Mouse (Mus musculus) limb, embryonic 13.5 days (tissue): Measurements from ENCODE around the gene Ank2. TPM values are rescaled to one million over a fixed set of nuclear protein-coding genes. Genes with fewer than 3 reads are reported as not detected.
"Not testable (repeated sequence)": the region's sequence is repeated elsewhere in the genome, so short reads cannot be mapped to it uniquely, and the experiment has no call there.

Experiments used
- ATAC-seq: fragments of 200-750 bp; cut with Nextera tagmentation; 2 replicates; pipeline ENCODE4 v1.8.0; 2017; ENCODE audit warnings: low read depth, moderate number of reproducible peaks, moderate TSS enrichment; ENCODE audit not compliant: low FRiP score
- H3K27ac ChIP-seq: fragments of 300-500 bp; sonication (generic); 2 replicates; pipeline ENCODE4 v1.5.1; 2015; ENCODE audit warnings: inconsistent platforms, mild to moderate bottlenecking, moderate library complexity
- H3K27me3 ChIP-seq: fragments of 300-500 bp; sonication (generic); 2 replicates; pipeline ENCODE4 v1.6.1; 2015; ENCODE audit warnings: mild to moderate bottlenecking, inconsistent platforms
- H3K36me3 ChIP-seq: fragments of 300-500 bp; sonication (generic); 2 replicates; pipeline ENCODE4 v1.6.1; 2015; ENCODE audit warnings: inconsistent platforms, mild to moderate bottlenecking, moderate library complexity
- H3K4me1 ChIP-seq: fragments of 300-500 bp; sonication (generic); 2 replicates; pipeline ENCODE4 v1.6.1; 2015; ENCODE audit warnings: inconsistent platforms
- H3K4me2 ChIP-seq: fragments of 300-500 bp; sonication (generic); replicated peaks from 2 replicates; pipeline ENCODE4 v1.6.1; 2015; ENCODE audit warnings: inconsistent platforms, mild to moderate bottlenecking, moderate library complexity
- H3K4me3 ChIP-seq: fragments of 300-500 bp; sonication (generic); 2 replicates; pipeline ENCODE4 v1.5.1; 2015; ENCODE audit warnings: moderate library complexity, mild to moderate bottlenecking, inconsistent platforms
- H3K9ac ChIP-seq: fragments of 300-500 bp; sonication (generic); 2 replicates; pipeline ENCODE4 v1.6.1; 2015; ENCODE audit warnings: mild to moderate bottlenecking, inconsistent platforms
- H3K9me3 ChIP-seq: fragments of 300-500 bp; sonication (generic); 2 replicates; pipeline ENCODE4 v1.6.1; 2016; ENCODE audit warnings: inconsistent platforms
- WGBS: fragments of 180-500 bp; shearing (Covaris S2); methylation state at CpG from one replicate; pipeline ENCODE4 v1.1.7; 2015; 5-methylcytosine and 5-hydroxymethylcytosine counted together
- polyA plus RNA-seq: library from polyadenylated mRNA; unstranded; fragments of >200 nt; fragmentation: Nextera tagmentation; extraction: Ambion mirVana; gene quantifications from 2 replicates; pipeline ENCODE4 v1.2.1, GENCODE M21; 2015

Ank2 gene
- polyA plus RNA-seq, 1 experiment from 2014 or later = 32.4 TPM

DNA sequence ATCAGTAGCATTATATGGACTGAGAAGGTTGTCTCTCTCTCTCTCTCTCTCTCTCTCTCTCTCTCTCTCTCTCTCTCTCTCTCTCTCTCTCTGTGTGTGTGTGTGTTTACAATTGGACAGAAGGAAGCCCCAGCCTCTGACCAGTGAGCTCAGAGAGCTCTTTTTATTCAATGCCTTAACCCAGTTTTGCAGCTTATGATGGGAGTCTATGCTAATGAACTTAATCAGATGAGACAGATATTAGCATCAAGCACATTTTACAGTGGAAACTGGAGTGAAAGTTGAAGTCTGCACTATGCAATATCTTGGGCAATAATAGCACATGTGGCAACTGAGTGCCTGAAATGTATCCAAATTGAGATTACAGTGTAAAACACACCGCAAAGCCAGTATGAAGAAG is 16.1 kb upstream of the Ank2 start:
- WGBS = 89% methylated on average over 1 of the region's 1 CpGs
- Histone ChIP-seq H3K4me3 (no peak overlapping the region), H3K4me1 (no peaks in the 10 kb centered on the region), H3K36me3 (no peaks in the 10 kb centered on the region), H3K4me2 (no peak overlapping the region), H3K27me3 (no peaks in the 10 kb centered on the region), H3K27ac (no peak overlapping the region), H3K9me3 (no peaks in the 10 kb centered on the region), H3K9ac (no peak overlapping the region)
- no peak for ATAC-seq

DNA sequence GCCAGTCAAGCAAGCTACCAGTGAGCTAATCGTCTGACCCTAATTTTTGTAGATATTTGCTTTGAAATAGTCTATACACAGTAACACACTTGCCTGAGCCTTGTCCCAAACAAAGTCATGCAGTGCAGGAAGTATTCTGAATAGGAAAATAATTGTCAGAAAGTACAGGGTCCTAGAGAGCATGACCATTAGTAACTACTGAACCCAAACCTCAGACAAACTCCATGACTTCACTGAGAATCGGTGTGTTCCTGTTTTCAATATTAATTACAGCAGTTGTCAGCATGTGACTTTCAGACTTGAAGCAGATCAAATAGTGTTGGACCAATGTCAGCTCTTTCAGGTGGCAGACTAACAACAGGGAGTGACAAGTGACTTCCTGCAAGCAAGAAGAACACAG is 14.5 kb upstream of the Ank2 start:
- no peak for ATAC-seq
- H3K27me3 ChIP-seq = no peaks in the 10 kb centered on the region

DNA sequence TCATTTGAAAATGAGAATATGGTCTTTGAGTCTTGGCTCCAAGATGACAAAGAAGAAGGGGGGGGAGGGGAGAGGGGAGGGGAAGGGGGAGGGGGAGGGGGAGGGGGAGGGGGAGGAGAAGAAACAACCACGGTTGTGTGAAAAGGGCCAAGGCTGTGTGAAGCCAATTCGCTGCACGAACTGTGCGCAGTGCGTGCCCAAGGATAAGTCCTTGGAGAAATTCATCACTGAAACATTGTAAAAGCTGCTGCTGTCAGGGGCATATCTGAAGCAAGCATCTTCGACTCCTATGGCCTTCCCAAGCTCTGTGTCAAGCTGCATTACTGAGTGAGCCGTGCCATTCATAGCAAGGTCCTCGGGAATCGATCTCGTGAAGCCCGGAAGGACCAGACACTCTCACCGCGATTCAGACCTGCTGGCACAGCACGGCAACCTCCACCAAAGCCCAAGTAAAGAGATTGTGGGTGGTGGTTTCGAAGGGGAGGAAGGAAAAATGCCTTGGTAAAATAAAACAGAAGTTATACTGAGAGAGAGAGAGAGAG is 13.7 kb upstream of the Ank2 start:
- no peak for ATAC-seq
- H3K4me1 ChIP-seq = no peaks in the 10 kb centered on the region
- whole genome bisulfite sequencing = 74% methylated on average over 15 of the region's 15 CpGs
- no peak overlapping the region for H3K4me3 ChIP-seq
- no peak overlapping the region for H3K27ac ChIP-seq
- no peak overlapping the region for H3K4me2 ChIP-seq
- no peaks in the 10 kb centered on the region for H3K9me3 ChIP-seq
- no peaks in the 10 kb centered on the region for H3K27me3 ChIP-seq
- no peak overlapping the region for H3K9ac ChIP-seq
- no peaks in the 10 kb centered on the region for H3K36me3 ChIP-seq

More for the DNA sequence above, 14.5 kb upstream of the Ank2 start:
- 76% methylated on average over 2 of the region's 2 CpGs for WGBS
- no peak overlapping the region for H3K4me2 ChIP-seq
- H3K4me1 ChIP-seq = no peaks in the 10 kb centered on the region
- no peaks in the 10 kb centered on the region for H3K9me3 ChIP-seq
- no peak overlapping the region for H3K9ac ChIP-seq
- H3K4me3 ChIP-seq = no peak overlapping the region
- no peaks in the 10 kb centered on the region for H3K36me3 ChIP-seq
- H3K27ac ChIP-seq = no peak overlapping the region

DNA sequence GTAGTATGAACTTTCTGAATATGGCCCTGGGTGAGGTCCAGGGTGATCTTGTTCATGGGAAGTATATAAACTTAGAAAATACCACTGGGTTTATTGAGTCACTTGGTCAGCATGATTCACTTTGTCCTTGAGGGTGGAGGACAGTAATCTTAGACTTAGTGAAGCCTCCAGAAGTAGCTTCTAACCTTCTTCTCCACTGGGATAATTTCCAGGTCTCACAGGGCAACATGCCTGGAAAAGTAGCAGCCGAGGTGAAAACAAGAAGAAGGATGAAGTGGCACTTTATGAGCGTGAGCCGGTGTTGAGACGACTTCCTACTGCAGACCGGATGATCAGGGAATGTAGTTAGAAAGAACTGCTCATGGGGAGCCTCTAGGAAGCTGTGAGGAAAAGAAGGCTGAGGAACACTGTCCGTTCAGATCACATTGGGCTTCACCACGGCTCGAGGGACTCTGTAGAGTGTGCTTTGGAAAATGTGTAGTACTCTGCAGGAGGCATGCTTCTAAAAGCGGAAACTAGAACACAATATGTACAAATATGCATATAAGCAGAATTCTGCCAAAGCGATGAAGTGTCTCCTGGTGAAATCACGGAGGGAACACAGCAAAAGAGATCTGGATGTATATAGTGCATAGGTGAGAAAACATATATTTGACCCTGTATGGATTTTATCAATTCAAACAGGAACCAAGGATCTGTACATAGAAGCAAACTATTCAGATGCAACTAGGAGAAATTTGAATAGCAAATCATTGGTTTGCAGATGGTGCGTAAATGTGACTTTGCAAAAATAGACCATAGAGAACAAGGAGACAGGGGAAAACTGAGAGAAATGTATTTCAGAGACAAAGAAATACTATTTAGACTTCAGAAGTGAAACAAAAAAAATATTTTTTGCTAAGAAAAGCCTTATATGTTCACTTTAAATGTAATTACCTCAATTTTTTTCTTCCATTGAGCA is 12.9 kb upstream of the Ank2 start:
- Histone ChIP-seq H3K27me3 (no peaks in the 10 kb centered on the region), H3K4me2 (no peak overlapping the region), H3K27ac (no peak overlapping the region), H3K9ac (no peak overlapping the region), H3K4me1 (no peaks in the 10 kb centered on the region), H3K9me3 (no peaks in the 10 kb centered on the region), H3K4me3 (no peak overlapping the region), H3K36me3 (no peaks in the 10 kb centered on the region)
- WGBS = 74% methylated on average over 12 of the region's 12 CpGs
- ATAC-seq = no peak

DNA sequence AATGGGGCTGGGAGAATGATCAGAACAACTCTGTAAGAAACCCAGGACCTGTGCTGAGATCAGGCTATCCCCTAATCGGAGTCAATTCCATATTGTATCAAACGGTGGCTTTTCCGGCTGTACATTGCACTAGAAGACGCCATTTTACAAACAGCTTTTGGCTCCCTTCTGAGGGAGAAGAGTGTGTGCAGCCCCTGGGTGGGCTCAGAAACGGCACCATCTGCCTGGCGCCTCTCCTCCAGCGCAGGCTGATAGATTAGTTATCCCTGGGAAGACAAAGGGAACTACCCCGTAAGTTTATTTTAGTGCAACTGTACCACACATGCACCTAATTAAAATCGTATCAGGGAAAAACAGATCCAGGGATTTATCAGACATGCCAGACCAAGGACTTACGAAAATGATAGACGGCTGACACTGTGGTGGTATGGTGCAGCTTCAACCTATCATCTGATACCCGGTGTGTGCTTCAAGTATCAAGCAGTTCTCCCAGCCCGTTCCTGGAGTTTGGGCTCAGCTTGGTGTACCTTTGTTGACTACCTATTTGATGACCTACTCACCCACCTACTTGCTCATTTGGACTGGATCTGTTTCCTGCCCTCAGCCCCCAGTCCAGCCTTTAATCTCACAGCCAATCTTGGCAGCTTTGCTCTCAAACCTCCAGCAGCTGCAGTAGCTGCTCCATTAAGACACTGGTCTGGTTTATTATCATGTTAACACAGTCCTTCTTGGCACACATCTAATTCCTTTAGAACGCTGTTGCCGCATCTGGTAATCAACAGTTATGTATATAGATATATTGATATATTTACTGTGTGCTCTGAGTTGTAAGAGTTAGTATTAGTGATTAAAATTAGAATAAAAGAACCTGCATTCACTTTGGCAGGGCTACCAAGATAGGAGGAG is 9.0 kb upstream of the Ank2 start:
- Histone ChIP-seq H3K27ac (no peak overlapping the region), H3K4me1 (no peaks in the 10 kb centered on the region), H3K4me3 (no peak overlapping the region), H3K27me3 (no peaks in the 10 kb centered on the region), H3K4me2 (no peak overlapping the region), H3K9me3 (no peaks in the 10 kb centered on the region), H3K9ac (no peak overlapping the region), H3K36me3 (no peaks in the 10 kb centered on the region)
- WGBS = 60% methylated on average over 15 of the region's 15 CpGs
- ATAC-seq = no peak

DNA sequence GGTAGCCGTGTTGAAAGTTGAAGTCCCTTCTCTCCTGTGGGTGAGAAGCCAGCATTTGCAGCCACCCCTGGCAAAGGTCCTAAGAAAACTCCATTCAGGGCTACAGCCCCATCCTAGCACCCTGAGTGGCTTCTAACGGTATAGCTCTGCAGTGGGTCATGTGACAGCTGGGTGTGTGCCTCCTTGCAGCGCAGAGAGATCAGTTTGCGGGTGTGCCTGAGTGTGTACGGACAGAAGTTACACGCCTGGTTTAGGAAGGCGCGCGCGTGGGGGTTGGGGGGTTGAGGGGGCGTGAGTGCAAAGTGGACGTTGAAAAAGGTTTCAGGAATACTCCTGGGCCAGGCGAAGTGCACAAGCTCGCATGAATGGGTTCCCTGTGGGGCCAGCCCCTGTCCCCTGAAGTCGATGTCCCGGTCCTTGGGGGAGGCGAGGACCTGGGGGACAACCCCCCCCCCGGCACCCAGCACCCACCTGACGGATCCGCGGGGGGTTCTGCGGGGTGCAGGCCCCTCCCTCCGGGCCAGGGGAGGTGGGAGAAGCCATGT is 881 bp downstream of the Ank2 start:
- H3K4me2 ChIP-seq = peak overlapping the region; percentile 100
- H3K36me3 ChIP-seq = no peaks in the 10 kb centered on the region
- ATAC-seq = peak; percentile 74
- no peaks in the 10 kb centered on the region for H3K9me3 ChIP-seq
- WGBS = 1% methylated on average over 22 of the region's 23 CpGs
- H3K27me3 ChIP-seq = peaks cover 57% of the 10 kb centered on the region
- peak overlapping the region; percentile 63 for H3K4me3 ChIP-seq
- H3K9ac ChIP-seq = peak overlapping the region; percentile 72
- peaks cover 11% of the 10 kb centered on the region for H3K4me1 ChIP-seq
- no peak overlapping the region for H3K27ac ChIP-seq

DNA sequence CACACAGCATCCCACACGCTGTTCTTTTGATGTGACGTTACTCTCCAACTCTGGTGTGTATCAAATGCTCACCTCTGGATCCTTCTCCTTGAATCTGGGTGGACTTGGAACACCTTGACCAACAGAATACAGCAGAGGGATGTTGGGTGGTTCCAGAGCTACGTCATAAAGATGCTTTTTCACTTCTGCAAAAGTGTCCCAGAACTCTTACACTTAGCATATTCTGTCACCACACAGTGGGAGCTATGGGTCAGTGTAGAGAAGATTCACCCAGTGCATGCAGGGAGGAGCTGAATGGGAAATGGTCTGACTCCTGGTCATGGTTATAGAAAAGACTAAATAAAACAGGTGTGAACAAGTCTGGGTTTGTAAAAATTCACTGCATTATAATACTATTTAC is 6.5 kb downstream of the Ank2 start:
- WGBS = 85% methylated on average over 3 of the region's 3 CpGs
- ATAC-seq = no peak
- Histone ChIP-seq H3K9ac (no peak overlapping the region), H3K4me3 (no peak overlapping the region), H3K9me3 (no peaks in the 10 kb centered on the region), H3K27me3 (peaks cover 13% of the 10 kb centered on the region), H3K27ac (no peak overlapping the region), H3K4me2 (no peak overlapping the region), H3K4me1 (no peaks in the 10 kb centered on the region), H3K36me3 (no peaks in the 10 kb centered on the region)

DNA sequence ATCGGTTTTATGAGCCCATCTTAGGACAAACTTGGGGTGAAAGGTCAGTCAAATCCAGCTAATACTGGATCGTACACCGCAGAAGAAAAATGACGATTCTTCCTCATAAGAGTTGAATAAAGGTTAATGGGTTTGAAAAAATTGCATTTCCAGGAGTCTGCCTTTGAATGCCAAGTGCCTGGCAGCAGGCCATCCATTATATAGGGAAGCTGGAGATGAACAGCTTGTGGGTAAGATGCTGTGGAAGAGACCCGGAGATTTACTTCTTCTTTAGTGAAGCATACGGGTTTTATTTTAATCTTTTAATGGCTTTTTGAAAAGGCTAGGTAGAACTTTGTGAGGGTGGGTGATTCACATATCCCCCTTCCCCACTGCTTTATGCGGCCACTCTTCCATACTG is 11.8 kb downstream of the Ank2 start:
- 65% methylated on average over 7 of the region's 7 CpGs for WGBS
- ATAC-seq = no peak
- H3K27me3 ChIP-seq = 0 out of 2 replicates have a peak, but pooled peaks cover 2% of the 10 kb centered on the region

DNA sequence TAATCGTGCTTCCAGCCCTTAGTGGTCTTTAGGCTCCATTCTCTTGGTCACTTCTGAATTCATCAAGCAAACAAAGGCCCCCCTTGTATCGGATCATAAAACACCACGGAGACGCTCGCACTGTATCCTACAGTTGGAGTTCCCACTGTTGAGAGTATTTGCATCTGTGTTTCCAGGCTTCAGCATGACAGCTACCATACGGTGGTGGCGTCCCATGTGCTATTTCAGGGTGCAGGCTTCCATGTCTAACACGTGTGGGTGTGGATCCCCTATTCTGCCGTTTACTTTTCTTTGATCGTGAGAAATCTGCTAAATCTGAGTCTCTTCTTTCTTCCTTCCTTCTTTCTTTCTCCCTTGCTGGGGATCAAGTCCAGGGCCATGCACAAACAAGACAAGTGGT is 14.0 kb downstream of the Ank2 start:
- H3K4me3 ChIP-seq = no peak overlapping the region
- ATAC-seq = no peak
- H3K36me3 ChIP-seq = no peaks in the 10 kb centered on the region
- no peaks in the 10 kb centered on the region for H3K9me3 ChIP-seq
- H3K27me3 ChIP-seq = 0 out of 2 replicates have a peak, but pooled peaks cover 2% of the 10 kb centered on the region
- 79% methylated on average over 10 of the region's 10 CpGs for WGBS
- H3K9ac ChIP-seq = no peak overlapping the region
- H3K27ac ChIP-seq = no peak overlapping the region
- peaks cover 7% of the 10 kb centered on the region for H3K4me1 ChIP-seq
- no peak overlapping the region for H3K4me2 ChIP-seq

More for the DNA sequence above, 11.8 kb downstream of the Ank2 start:
- Histone ChIP-seq H3K4me1 (peaks cover 7% of the 10 kb centered on the region), H3K9ac (no peak overlapping the region), H3K4me3 (no peak overlapping the region), H3K4me2 (no peak overlapping the region), H3K36me3 (no peaks in the 10 kb centered on the region), H3K9me3 (no peaks in the 10 kb centered on the region), H3K27ac (no peak overlapping the region)

DNA sequence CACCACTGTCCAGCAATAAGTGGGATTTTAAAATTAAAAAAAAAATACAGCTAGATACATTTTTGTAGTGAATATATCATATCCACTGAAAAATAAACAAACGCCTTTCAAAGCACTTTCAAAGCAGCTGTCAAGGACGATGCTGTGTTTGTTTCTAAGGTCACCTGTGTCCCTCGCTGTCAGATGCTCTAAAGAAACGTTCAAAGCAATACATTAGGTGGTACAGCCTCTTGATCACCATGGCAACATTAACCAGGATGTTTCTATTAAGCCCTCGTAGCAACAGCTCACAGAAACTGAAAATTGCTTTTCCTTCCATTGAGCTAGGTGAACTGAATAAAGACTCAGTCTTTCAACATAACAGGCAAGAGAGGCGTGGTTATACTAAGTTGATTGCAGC is 17.5 kb downstream of the Ank2 start:
- ATAC-seq = no peak
- Histone ChIP-seq H3K4me1 (peaks cover 7% of the 10 kb centered on the region), H3K9me3 (no peaks in the 10 kb centered on the region), H3K36me3 (no peaks in the 10 kb centered on the region), H3K9ac (no peak overlapping the region), H3K4me2 (no peak overlapping the region), H3K4me3 (no peak overlapping the region), H3K27me3 (no peaks in the 10 kb centered on the region), H3K27ac (no peak overlapping the region)
- 67% methylated on average over 6 of the region's 6 CpGs for WGBS

DNA sequence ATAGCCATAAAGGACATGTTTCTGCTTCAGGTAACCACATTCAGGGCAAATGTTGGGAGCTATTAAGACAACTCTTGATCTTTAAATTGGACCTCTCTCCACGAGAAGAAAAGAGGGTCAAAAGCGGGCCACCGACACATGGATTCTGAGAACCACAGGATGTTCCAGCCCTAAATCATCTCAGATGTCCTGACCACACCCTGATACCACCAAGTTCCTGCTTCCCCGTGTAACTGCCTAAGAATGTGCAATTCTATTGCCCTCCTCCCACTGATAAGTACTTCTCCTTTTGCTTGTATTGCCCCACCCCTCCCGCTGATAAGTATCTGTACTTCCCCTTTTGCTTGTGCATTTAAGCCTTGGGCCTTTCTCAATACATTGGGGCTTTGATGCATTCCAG is 18.8 kb downstream of the Ank2 start:
- not testable (repeated sequence) for H3K4me3 ChIP-seq, H3K9me3 ChIP-seq, H3K27ac ChIP-seq, H3K36me3 ChIP-seq, H3K27me3 ChIP-seq, H3K4me2 ChIP-seq, ATAC-seq, H3K4me1 ChIP-seq, H3K9ac ChIP-seq
- 77% methylated on average over 5 of the region's 5 CpGs for WGBS

DNA sequence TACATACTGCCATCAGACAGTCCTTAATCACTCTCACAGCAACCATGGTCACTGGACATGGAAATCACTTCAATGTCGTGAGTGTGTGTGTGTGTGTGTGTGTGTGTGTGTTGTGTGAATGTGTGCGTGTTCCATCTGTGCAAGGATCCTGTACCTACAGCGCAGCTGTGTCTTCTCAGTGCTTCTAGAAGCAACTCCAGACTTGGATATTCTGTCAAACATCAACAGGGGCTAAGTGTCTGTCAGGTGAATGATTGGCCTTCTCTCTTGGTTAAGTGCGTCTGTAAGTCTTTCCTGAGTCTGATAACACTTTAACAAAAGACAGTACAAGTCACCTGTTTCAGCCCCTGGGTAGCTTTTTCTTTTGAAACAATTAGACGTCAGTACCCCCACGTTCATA is 25.0 kb downstream of the Ank2 start:
- no peak overlapping the region for H3K9ac ChIP-seq
- H3K9me3 ChIP-seq = no peaks in the 10 kb centered on the region

More for the DNA sequence above, 25.0 kb downstream of the Ank2 start:
- H3K4me3 ChIP-seq = no peak overlapping the region
- no peak for ATAC-seq
- no peak overlapping the region for H3K4me2 ChIP-seq
- H3K4me1 ChIP-seq = no peaks in the 10 kb centered on the region
- 0 out of 2 replicates have a peak, but pooled peaks cover 3% of the 10 kb centered on the region for H3K27me3 ChIP-seq
- no peaks in the 10 kb centered on the region for H3K36me3 ChIP-seq
- 81% methylated on average over 6 of the region's 6 CpGs for WGBS
- H3K27ac ChIP-seq = no peak overlapping the region
